Mouse (Mus musculus) lung, postnatal 0 days (tissue): ENCODE data around the gene Erc2. TPM values are rescaled to one million over a fixed set of nuclear protein-coding genes. Genes with fewer than 3 reads are reported as not detected.

Experiments used
- ATAC-seq: fragments of 200-750 bp; cut with Nextera tagmentation; 2 replicates; pipeline ENCODE4 v1.8.0; 2017; ENCODE audit warnings: moderate library complexity
- DNase-seq: peaks from one replicate; pipeline ENCODE4 v3.0.0-alpha.2; 2016; ENCODE audit warnings: low spot score
- H3K27ac ChIP-seq: fragments of 300-500 bp; sonication (generic); 2 replicates; pipeline ENCODE4 v1.5.1; 2014; ENCODE audit warnings: antibody characterized with exemption, mild to moderate bottlenecking, low read length, mixed read lengths
- H3K27me3 ChIP-seq: fragments of 300-500 bp; sonication (generic); replicated peaks from 2 replicates; pipeline ENCODE4 v1.6.1; 2014; ENCODE audit warnings: low read length, mixed read lengths; ENCODE audit not compliant: insufficient read depth
- H3K36me3 ChIP-seq: fragments of 300-500 bp; sonication (generic); 2 replicates; pipeline ENCODE4 v1.6.1; 2014; ENCODE audit warnings: low read length, mixed read lengths; ENCODE audit not compliant: insufficient read depth
- H3K4me1 ChIP-seq: fragments of 300-500 bp; sonication (generic); 2 replicates; pipeline ENCODE4 v1.6.1; 2014; ENCODE audit warnings: antibody characterized with exemption, low read depth, low read length, mixed read lengths; ENCODE audit not compliant: insufficient read depth
- H3K4me2 ChIP-seq: fragments of 300-500 bp; sonication (generic); replicated peaks from 2 replicates; pipeline ENCODE4 v1.6.1; 2014; ENCODE audit warnings: low read depth, mild to moderate bottlenecking, low read length, moderate library complexity, mixed read lengths
- H3K4me3 ChIP-seq: fragments of 300-500 bp; sonication (generic); 2 replicates; pipeline ENCODE4 v1.5.1; 2014; ENCODE audit warnings: low read depth, low read length
- H3K9ac ChIP-seq: fragments of 300-500 bp; sonication (generic); replicated peaks from 2 replicates; pipeline ENCODE4 v1.6.1; 2014; ENCODE audit warnings: low read depth, mild to moderate bottlenecking
- H3K9me3 ChIP-seq: fragments of 300-500 bp; sonication (generic); 2 replicates; pipeline ENCODE4 v1.6.1; 2016; ENCODE audit warnings: low read length, mixed read lengths
- CTCF ChIP-seq: IDR thresholded peaks from 2 replicates; pipeline ENCODE4 v1.5.1; 2016; ENCODE audit warnings: antibody characterized with exemption, mild to moderate bottlenecking
- EP300 ChIP-seq: IDR thresholded peaks from 2 replicates; pipeline ENCODE4 v1.6.1; 2016; ENCODE audit warnings: antibody characterized with exemption, mild to moderate bottlenecking, control low read depth
- WGBS: fragments of 180-500 bp; shearing (Covaris S2); extraction: QIAGEN DNeasy Blood & Tissue Kit; methylation state at CpG from one replicate; pipeline ENCODE4 v1.1.7; 2014; 5-methylcytosine and 5-hydroxymethylcytosine counted together
- polyA plus RNA-seq: library from polyadenylated mRNA; unstranded; fragments of >200 nt; fragmentation: Nextera tagmentation; extraction: Ambion mirVana; gene quantifications from 2 replicates; pipeline ENCODE4 v1.2.1, GENCODE M21; 2015

The Erc2 gene
- polyA plus RNA-seq, 1 experiment from 2014 or later: 1.9 TPM

GRCm38 (mm10) chr14:27984758-27985157 lies 362.5 kb downstream of the Erc2 start:
- 78% methylated on average over 3 of the region's 3 CpGs for WGBS
- ATAC-seq: no peak
- Histone ChIP-seq H3K4me3 (no peak overlapping the region), H3K4me2 (no peak overlapping the region), H3K36me3 (no peaks in the 10 kb centered on the region), H3K27me3 (no peaks in the 10 kb centered on the region), H3K4me1 (no peaks in the 10 kb centered on the region), H3K9ac (no peak overlapping the region), H3K27ac (no peak overlapping the region), H3K9me3 (no peaks in the 10 kb centered on the region)
- DNase-seq: no peak
- TF ChIP-seq EP300 (no peak), CTCF (no peak)

- Histone ChIP-seq H3K36me3 (no peaks in the 10 kb centered on the region), H3K9ac (no peak overlapping the region), H3K9me3 (no peaks in the 10 kb centered on the region), H3K4me2 (no peak overlapping the region), H3K4me3 (no peak overlapping the region), H3K27me3 (no peaks in the 10 kb centered on the region), H3K4me1 (no peaks in the 10 kb centered on the region), H3K27ac (no peak overlapping the region)
- DNase-seq: no peak
- TF ChIP-seq CTCF (no peak), EP300 (no peak)
- no peak for ATAC-seq
- 87% methylated on average over 5 of the region's 5 CpGs for WGBS
These were observed 363.0 kb downstream of the Erc2 start for GRCm38 (mm10) chr14:27985201-27985600.

GRCm38 (mm10) chr14:27987422-27987821 lies 365.2 kb downstream of the Erc2 start:
- TF ChIP-seq EP300: no peak
- TF ChIP-seq CTCF: no peak
- DNase-seq (no peak), ATAC-seq (no peak)

DNA sequence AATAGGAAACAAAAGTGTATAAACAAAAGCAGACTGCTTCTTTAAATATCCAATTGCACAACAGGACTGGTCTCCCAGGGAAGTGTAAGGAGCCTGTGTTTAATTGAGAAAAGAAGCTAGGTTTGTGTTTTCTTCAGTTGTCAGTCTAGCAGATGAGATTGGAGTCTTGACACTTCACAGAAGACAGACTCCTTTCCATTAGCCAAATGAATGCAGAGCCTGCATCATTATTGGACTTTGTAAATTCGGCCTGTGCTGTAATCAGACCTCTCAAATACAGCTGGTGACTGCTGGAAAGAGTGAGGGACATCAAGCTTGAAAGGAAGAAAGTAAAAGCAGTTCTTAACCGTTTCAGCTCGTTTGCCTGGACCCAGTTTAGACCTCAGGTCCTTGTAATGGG lies 376.3 kb downstream of the Erc2 start:
- H3K27ac ChIP-seq: no peak overlapping the region
- no peaks in the 10 kb centered on the region for H3K4me1 ChIP-seq
- no peak overlapping the region for H3K9ac ChIP-seq
- H3K9me3 ChIP-seq: no peaks in the 10 kb centered on the region
- no peak overlapping the region for H3K4me2 ChIP-seq
- no peaks in the 10 kb centered on the region for H3K27me3 ChIP-seq
- WGBS: 42% methylated on average over 3 of the region's 3 CpGs
- TF ChIP-seq CTCF: no peak
- no peak for TF ChIP-seq EP300
- DNase-seq (peak; percentile 16), ATAC-seq (no peak)
- H3K4me3 ChIP-seq: no peak overlapping the region
- no peaks in the 10 kb centered on the region for H3K36me3 ChIP-seq

More at GRCm38 (mm10) chr14:27987422-27987821, 365.2 kb downstream of the Erc2 start:
- WGBS: 79% methylated on average over 1 of the region's 1 CpGs
- Histone ChIP-seq H3K4me2 (no peak overlapping the region), H3K27me3 (no peaks in the 10 kb centered on the region), H3K4me1 (no peaks in the 10 kb centered on the region), H3K4me3 (no peak overlapping the region), H3K36me3 (no peaks in the 10 kb centered on the region), H3K27ac (no peak overlapping the region), H3K9me3 (no peaks in the 10 kb centered on the region), H3K9ac (no peak overlapping the region)

DNA sequence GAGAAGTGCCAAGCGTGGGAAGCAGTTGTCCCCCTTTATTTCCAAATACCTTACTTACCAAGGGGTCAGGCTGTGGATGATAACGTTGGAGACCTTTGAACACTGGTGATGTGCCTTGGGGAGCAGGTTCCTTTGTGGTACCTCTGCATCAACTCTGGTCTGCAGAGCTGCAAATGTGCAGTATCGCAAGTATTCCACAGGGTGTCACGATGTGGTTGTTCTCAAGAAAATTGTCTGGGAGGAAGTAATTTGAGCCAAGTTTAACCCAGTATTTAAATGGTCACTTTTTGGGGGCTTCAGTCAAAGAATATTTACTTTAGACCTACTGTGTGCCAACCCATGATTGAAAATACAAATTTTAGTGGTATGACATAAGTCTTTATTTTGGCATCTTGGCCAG lies 381.8 kb downstream of the Erc2 start:
- 37% methylated on average over 4 of the region's 4 CpGs for WGBS
- Histone ChIP-seq H3K4me2 (no peak overlapping the region), H3K36me3 (no peaks in the 10 kb centered on the region), H3K27ac (no peak overlapping the region), H3K4me1 (no peaks in the 10 kb centered on the region), H3K27me3 (no peaks in the 10 kb centered on the region), H3K4me3 (no peak overlapping the region), H3K9me3 (no peaks in the 10 kb centered on the region), H3K9ac (no peak overlapping the region)
- DNase-seq: peak; percentile 75
- peak; percentile 43; the same call in 1 of the 2 replicates for ATAC-seq
- TF ChIP-seq EP300: no peak
- TF ChIP-seq CTCF: peak; percentile 73

GRCm38 (mm10) chr14:28010536-28011280 lies 388.5 kb downstream of the Erc2 start:
- Histone ChIP-seq H3K9ac (no peak overlapping the region), H3K27ac (no peak overlapping the region)
- peak; percentile 7 for DNase-seq

More at GRCm38 (mm10) chr14:28010536-28011280, 388.5 kb downstream of the Erc2 start:
- Histone ChIP-seq H3K36me3 (no peaks in the 10 kb centered on the region), H3K4me3 (no peak overlapping the region), H3K27me3 (no peaks in the 10 kb centered on the region), H3K4me2 (no peak overlapping the region), H3K9me3 (no peaks in the 10 kb centered on the region), H3K4me1 (no peaks in the 10 kb centered on the region)
- ATAC-seq: no peak
- TF ChIP-seq CTCF: no peak
- TF ChIP-seq EP300: no peak
- 42% methylated on average over 10 of the region's 10 CpGs for WGBS
